Mouse (Mus musculus) liver, adult 2 months (tissue): ENCODE results near the gene Gm4450.
"Not testable (repeated sequence)": the region's sequence is repeated elsewhere in the genome, so short reads cannot be mapped to it uniquely, and the experiment has no call there.

ENCODE experiments used
- CTCF ChIP-seq: fragments of 200-500 bp; IDR thresholded peaks from 2 replicates; pipeline ENCODE4 v1.5.1; 2011; ENCODE audit warnings: low read depth, low read length, control low read depth
- POLR2A ChIP-seq: fragments of 200-500 bp; IDR thresholded peaks from 2 replicates; pipeline ENCODE4 v1.6.1; 2011; ENCODE audit warnings: low read length, control low read depth; ENCODE audit not compliant: insufficient read depth; ENCODE audit errors: extremely low read depth

GRCm38 (mm10) chr3:98496762-98497161 is 39.8 kb upstream of the Gm4450 start:
- not testable (repeated sequence) for TF ChIP-seq CTCF, POLR2A
